Mouse (Mus musculus): ENCODE data around the gene Izumo4.
A peak's percentile ranks its signal among the peaks of the same experiment; 100 is the strongest.

Izumo4 gene

DNA sequence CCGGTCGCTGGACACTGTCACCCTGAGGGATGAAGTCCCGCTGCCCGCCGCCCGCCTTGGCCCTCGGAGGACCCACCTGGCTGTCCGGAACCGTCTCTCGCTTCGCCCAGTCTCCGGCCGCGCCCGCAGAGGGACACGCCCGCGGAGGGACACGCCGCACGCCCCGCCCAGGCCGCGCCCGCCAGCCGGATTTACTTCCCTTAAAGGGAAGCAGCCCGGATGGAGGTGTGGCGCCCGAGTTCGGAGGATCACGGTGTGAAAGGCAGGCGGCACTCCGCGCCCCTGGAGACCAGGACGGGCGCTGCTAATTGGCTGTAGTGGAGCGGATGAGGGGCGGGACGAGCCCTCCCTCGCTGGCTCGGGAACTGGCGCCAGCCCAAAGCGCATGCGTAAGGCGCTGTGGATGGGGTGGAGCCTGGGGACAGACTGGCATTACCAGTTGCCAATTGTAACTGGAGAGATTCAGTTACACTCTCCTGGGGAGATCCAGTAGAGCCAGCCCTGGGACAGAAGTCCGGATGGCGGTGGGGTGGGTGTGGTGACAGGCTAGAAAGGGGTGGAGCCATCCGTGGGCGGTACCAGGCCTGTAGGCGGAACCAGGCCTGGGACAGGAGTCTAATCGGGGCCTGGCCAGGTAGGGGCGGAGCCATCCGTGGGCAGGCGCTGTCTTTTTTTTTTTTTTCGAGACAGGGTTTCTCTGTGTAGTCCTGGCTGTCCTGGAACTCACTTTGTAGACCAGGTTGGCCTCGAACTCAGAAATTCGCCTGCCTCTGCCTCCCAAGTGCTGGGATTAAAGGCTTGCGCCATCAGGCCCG is at the start of gene Izumo4, which contains the start of gene Mob3a:
Izumo4 (plus strand) TSS at position 464 of the 815 bp plus-strand sequence.
Mob3a (minus strand) TSS at position 257 of the 815 bp plus-strand sequence.
- DNase-seq (ENCODE audit: low spot score): peak; percentile 100

DNA sequence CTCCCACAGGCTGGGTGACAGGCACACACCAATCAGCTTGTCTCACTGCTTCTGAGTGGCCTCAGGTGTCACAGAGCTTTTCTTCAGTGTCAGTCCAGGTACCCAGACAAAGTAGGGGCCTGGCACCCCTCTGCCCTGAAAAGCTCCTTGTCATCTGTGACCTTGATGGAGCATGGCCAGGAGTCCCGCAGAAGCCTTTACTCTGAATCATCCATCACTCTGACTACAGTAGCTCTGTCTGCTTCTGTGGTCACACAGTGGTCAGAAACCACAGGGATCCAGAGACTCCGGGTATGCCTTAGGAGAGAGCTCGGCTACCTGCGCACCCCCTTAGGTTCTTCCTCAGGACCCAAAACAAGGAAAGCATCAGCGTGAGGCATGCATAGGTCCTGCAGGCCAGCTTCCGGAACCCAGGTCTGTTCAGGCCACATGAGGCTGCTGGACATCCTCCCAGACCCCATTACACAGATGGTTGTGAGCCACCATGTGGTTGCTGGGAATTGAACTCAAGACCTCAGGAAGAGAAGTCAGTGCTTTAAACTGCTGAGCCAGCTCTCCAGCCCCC is 48.7 kb upstream of the Izumo4 start:
- DNase-seq (ENCODE audit: low spot score): no peak

DNA sequence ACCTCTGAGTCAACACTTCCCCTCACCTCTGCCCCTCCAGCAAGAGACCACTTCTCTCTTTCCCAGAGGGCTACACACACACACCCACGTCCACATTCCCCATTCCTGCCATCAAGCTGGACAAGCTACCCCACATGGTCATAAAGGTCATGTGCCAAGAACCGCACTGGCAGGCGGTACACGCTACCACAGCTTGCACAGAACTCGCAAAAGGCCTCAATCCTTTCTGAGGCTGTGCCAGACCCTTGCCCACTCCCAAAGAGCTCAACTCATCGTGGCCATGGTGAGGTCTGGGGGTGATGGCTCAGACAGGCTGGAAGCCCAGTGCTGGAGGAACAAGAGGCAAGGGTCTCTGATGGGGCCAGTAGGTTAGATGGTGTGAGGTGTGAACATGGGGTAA is 47.1 kb upstream of the Izumo4 start:
- DNase-seq (ENCODE audit: low spot score): no peak

DNA sequence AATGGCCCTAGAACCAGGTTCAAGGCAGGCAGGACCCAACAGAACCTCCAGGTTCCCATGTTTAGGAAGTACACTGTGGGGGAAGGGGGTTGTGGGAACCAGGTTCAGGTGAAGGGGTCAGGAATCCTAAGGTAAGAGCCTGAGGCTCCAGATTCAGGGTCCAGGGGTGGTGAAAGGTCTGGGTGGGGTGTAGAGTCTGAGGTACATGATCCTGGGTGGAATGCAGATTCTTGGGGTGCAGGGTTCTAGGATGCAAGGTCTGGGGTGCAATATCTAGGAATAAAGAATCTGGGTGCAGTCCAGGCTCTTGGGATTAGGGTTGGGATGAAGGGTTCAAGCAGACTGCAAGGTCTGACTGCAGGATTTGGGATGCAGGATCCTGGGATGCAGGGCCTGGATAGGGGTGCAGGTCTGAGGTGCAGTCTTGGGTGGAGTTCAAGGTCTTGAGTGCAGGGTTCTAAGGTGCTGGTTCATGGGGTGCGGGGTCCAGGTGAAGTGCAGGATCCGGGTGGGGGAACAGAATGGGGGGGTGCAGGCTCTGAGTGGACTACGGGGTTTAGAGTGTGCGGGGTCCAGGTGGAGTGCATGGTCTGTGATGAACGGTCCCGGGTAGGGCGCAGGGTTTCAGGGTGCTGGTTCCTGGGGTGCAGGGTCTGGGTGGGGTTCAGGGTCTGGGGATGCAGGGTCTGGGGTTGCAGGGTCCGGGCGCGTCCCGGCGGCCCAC is 46.4 kb upstream of the Izumo4 start:
- DNase-seq (ENCODE audit: low spot score): no peak

DNA sequence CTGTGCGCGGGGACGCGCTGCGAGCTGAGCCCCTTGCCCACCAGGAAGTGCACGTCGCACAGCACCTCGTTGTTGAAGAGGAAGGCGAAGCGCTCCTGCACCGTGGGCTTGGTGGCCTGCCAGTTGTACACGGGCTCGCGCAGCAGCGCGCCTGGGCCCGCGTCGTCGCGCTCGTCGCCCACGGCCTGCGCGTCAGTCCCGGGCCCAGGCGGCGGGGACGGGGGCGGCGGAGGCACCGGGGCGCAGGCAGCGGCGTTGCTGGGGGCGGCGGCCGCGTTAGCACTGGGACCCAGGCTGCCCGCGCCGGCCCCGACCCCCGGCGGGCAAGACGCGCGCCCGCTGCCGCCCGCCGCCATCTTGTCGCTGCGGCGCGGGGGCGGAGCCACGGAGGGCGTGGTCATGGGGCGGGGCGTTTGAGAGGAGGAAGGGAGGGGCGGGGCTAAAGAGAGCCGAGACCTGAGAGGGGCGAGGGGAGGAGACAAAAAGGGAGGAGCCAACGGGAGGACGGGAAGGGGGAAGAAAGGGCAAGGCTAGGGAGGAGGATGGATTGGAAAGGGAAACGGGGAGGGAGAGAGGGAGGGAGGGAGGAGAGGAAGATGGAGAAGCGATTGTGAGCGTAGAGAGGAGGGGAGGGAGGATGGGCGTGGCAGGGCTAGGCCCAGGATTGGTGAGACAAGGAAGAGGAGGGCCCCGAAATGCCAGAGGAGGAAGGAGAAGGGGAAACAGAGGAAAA is 45.7 kb upstream of the Izumo4 start:
- DNase-seq (ENCODE audit: low spot score): peak; percentile 97

DNA sequence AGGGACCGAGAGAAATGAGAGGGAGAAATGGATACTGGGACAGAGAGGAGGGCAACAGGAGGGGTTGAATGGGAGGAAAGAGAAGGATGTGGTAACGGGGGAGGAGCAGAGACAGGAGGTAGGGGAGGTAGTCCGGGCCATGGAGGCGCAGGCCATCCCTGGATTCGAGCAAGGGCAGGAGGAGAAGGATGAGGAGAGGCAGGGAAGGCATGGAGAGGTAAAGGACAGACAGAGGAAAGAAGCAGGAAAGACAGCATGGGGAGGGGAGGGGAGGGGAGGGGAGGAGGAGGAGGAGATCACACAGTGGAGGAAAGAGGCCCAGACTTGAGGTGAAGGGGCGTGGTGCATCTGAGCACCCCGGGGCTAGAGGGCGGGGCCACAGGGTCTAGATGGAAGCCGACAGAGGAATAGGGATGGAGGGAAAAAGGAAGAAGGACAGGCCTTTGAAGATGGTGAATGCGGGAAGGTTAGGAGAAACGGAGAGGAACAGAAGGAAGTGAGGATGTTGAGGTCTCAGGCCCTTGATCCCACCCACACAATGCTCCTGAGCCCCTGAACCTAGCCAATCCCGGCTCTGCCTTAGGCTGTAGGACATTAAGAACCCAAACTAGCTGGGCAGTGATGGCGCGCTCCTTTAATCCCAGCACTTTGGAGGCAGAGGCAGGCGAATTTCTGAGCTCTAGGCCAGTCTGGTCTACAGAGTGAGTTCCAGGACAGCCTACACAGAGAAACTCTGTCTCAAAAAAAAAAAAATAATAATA is 44.9 kb upstream of the Izumo4 start, which contains the start of gene Btbd2:
Btbd2 (minus strand) TSS at position 209 of the 761 bp plus-strand sequence.
- DNase-seq (ENCODE audit: low spot score): no peak

DNA sequence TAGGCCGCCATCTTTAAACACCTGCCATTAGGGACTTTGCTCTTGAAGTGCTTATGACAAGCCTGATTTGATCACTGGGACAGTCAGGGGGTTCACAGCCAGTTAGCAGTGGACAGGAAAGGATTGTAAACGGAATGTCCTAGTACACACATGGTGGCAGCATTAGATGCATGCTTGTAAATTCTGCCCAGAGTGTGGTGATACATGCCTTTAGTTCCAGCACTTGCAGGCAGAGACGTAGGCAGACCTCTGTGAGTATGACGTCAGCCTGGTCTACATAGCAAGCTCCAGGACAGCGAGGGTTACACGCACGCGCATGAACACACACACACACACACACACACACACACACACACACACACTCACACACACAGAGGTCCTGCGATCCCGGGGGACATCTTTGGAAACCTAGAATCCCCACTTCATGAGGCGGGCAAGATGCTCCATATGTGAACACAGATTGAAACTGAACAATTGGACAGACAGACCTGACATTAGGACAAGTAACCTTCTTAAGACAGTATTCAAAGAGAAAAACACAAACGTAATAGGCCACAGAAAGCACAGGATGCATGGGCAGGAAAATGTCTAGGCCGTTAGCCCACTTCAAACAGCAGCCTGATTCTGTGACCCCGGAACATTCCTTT is 43.7 kb upstream of the Izumo4 start:
- no peak for DNase-seq (ENCODE audit: low spot score)

DNA sequence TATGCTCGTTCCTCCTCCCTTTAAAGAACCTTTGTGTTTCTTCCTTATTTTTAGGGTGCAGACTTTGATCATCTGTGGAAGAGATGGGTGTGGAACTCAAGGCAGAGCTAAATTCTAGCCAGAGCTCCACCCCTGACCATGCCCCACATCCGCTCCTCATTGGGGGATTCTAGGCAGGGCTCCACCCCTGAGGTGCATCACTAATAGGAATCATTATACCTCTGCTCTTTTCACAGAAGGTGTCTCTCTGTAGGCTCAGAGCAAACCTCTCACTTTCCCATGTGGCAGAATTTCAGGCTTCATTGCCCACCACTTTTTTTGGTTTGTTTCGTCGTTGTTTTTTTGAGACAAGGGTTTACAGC is 43.2 kb upstream of the Izumo4 start:
- DNase-seq (ENCODE audit: low spot score): no peak

DNA sequence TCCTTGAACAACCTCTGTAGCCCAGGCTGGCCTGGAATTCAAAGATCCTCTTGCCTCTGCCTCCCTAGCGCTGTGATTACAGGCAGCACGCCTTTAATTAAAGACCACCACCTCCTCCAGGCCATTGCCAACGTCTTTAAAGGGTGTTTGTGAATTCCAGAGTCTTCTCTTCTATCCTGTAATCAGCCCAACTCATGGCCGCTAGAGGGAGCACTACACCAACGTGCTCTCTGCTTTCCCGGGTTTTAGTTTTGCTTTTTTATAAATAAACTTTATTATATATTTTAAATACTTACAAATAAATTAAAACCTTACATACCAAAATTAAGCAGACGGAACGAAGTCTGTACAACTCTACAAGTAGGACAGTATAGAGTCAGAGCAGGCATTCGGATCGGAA is 42.8 kb upstream of the Izumo4 start:
- no peak for DNase-seq (ENCODE audit: low spot score)

DNA sequence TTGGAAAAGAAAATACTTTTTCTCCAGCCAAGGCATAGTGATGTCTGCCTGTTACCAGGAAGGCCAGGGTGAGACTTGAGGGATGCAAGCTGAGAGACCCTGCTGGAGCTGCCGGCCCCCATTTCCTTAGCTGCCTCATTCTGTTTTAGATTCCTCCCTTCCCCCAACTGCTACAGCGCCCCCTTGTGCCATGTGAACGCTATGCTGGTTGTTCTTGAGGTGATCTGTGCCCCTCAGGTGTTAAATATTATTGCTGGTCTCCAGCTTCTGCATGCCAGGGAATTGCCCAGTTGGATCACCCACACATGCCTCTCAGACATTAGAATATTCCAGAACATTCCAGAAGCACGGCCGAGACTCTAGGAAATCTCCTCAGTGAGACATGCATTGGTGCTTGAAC is 40.8 kb upstream of the Izumo4 start:
- DNase-seq (ENCODE audit: low spot score): no peak

DNA sequence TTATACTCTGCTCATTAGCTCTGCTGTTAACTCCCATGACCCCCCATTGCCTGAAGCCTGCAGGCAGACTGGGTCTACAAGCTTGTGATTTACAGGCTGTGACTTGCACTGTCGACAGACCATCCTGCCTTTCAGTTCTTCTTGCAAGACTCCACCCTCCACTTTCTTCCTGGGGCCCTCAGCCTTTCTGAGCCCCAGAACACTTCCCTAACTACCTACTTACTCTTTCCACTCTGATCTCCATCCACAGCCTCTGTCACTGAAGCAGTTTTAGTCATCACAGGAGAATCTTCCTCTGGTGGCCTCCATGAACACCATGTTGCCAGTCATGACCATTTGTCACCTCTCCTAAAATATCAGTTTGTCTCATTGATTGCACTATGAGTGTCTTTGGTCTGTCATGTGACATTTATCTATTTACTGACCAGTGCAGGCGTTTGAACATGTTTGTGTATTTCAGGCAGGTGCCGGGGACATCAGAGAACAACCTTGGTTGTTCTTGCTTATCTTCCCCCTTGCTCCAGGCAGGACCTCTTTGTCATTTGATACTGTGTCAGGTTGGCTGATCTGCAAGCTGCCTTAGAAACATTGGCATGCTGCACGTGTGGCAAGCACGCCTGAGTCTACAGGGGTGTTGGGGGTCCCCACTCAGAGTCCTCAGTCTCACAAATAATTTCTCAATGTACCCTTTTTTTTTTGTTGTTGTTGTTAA is 38.3 kb upstream of the Izumo4 start:
- DNase-seq (ENCODE audit: low spot score): no peak

DNA sequence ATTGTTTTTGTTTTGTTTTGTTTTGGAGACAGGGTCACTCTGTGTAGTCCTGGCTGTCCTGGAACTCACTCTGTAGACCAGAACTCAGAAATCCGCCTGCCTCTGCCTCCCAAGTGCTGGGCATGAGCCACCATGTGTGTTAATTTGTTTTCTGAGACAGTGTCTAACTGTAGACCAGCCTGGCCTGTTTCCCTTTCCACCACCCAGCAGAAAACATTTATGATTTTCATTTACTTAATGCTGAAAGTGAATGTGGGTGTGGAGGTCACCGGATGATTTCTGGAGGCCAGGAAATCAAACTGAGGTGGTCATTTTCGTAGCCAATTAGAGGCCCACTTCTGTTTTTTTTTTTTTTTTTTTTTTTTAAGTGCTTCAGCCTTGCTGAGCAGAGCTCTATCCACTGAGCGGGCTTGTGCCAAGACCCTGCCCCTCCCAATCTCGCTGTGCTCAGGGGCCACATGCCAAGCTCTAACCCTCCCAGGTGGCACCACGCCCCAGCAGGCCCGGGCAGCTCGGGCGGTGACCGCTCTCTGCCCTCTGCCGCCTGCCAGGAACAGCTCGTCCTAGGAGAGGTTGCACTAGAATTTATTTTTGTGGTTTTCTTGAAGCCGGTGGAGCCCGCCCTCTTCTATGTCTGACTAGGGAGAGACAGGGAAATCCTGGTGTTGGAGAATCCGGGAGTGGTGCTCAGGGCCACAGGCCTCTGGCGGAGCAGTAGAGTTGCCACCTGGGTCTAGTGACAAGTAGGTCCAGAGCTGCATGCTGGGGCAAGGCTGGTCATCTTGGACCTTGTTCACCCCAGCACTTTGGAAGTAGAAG is 37.6 kb upstream of the Izumo4 start:
- peak; percentile 85 for DNase-seq (ENCODE audit: low spot score)

DNA sequence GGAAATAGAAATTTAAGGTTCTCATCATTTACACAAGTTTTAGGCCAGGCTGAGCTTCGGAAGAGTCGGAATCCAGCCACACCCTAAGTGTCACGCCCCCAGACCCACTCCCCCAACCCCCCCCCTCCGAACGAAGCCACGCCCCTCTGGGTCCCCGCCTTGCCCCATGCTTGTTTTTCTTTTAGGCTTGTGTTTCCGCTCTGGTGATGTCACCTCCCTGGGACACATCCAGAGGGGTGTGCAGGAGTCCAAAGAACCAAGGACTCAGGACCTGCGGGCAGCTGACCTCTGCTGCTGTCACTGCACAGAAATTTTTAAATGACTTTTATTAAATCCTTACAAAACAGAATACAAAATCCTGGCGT is 37.0 kb upstream of the Izumo4 start:
- DNase-seq (ENCODE audit: low spot score): peak; percentile 47

DNA sequence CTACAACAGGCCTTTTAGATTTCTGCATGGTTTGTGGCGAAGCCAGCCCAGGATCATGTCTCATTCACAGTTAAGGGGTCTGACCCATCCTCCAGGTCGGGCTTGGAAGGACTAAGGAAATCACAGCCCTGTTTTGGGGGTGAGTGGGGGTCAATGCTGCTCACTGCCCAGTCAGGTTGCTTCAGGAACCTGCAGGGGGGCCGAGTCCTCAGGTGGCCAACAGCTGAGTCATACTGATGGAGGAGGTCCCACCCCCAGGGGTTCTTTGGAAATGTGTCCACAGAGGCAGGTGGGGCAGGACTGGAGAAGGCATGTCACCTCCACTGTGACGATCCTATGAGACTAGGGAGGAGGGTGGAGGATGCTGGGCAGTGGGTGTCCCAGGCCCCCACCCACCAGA is 36.5 kb upstream of the Izumo4 start:
- DNase-seq (ENCODE audit: low spot score): no peak

DNA sequence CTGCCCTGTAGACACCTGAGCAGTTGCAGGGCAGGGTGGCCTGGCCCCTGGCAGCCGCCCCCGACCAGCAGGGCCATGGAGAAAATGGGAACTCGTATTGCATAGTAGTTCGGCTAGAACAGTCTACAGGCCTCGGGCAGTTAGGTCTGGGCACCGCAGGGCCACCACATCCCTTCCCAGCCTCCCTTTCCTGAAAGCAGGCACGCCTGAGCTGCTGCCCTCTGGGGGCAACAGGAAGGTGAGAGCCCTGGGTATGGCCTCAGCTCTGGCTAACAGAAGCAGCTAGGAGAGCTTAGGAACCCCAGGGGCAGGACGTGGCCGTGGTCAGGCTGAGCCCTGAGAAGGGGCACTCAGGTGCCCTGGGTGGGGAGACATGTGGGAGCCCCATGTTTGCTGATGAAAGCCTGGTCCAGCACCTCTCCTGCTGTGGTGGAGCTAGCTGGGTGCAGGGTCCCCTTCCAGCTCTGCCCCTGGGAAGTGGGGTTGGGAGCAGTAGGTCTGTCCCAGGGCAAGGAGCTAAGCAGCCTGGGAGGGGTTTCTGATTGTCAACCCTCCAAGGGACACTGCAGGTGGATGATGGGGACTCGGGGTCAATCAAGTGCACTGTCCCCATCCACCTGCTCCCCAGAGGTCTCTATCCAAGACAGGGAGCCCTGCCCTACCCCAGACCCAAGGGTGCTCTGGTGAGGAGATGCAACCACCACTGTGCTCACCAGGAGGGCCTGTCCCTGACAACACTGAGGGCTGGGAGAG is 35.8 kb upstream of the Izumo4 start:
- DNase-seq (ENCODE audit: low spot score): no peak

DNA sequence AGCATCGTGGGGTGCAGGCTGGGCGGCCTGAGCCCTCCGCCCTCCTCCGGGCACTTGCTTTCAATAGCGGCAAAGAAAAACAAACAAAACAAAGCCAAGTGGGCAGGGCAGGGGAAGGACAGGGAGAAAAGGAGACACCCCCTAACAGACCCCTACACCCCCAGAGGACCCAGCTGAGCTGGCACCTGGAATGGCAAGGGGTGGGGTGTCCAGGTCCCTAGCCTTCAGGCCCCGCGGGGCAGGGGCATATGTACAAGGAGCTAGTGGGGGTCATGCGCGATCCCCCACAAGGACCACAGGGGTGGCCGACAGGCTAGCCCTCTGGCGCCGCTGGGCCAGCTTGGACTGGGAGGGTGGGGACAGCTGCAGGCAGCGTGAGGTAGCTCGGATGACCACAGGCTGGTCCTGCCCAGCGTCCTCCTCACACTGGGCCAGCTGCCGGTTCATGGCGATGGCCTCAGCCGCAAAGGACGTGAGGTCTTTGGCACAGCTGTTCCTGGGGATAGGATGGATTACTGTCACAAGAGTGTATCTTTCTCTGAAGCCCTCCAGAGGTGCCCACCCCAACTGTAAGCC is 35.1 kb upstream of the Izumo4 start:
- DNase-seq (ENCODE audit: low spot score): no peak

DNA sequence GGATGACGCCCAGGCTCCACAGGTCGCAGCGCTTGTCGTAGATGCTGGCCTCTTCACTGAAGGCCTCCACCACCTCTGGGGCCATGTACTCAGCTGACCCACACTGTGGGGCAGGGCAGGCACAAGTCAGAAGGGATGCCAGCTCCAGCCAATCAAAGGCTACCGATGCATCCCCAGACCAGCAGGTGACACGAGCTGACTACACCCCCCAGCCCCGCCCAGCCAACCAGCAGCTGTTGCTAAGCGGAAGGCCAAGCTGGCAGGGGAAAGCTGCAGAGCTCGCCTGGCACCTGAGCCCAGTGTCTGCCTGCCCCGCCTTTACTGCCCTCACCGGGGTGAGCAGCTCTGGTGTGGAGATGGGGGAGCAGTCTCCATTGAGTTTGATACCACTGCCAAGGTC is 33.4 kb upstream of the Izumo4 start:
- no peak for DNase-seq (ENCODE audit: low spot score)

DNA sequence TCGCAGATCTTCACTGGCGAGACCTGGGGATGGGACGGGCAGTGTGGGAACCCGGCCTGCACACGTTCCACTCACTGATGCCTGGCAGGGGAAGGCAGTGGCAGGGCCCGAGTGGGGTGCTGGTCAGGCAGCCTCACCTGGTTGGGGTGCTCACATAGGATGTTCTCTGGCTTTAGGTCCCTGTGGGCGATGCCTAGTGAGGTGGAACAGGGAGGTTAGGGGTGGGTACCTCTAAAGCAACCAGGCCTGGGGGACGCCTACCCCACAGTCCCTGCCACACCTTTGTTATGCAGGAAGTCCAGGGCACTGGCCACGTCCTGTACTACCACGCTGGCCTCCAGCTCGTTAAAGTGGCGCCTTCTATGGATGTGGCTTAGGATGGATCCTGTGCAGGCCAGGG is 33.0 kb upstream of the Izumo4 start:
- DNase-seq (ENCODE audit: low spot score): no peak
